Mouse (Mus musculus) cerebellum, adult 11 months (tissue): ENCODE measurements around the gene C130026I21Rik.
"Not testable (repeated sequence)": the region's sequence is repeated elsewhere in the genome, so short reads cannot be mapped to it uniquely, and the experiment has no call there.

ENCODE experiments used
- DNase-seq: peaks from one replicate; pipeline ENCODE4 v3.0.0; 2022

C130026I21Rik gene

DNA sequence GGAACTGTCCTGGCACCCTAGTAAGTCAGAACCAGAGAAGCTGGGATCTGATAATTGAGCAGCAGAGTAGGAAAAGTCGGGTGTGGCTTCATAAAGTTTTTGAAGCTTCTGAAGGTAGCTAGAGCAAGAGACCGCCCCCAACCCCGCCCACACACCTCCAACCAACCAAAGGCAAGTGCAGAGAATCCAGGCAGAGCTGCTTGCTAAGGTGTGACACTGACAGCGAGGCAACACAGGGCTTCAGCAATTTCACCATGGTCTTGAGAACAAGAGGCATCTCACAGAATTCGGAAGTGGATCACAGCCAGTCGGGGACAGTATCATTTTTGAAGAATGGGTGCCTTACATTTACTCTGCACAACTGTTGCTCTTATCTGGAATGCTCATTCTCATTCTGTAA lies at the start of gene C130026I21Rik:
TSS of gene C130026I21Rik (minus strand) at position 101 of the 400 bp plus-strand sequence.
- DNase-seq: not testable (repeated sequence)

DNA sequence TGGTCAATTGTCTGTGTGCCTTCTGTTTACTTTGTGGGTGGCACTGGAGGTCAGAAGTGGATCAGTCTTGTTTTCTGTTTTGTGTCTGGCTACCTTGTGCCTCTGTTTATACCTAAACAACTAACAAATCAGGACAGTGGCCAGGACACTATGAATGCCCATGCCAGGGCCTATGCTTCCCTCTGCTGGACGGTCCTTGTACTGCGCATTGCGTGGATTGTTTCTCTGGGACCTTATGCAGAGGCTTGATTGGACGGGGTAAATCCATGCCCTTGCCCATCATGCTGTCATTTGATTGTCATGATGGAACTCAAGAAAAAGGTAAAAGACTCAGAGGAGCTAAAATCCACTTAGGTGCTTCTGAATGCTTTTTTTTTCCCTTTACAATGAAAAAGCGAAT lies 16.7 kb upstream of the C130026I21Rik start:
- DNase-seq: not testable (repeated sequence)

DNA sequence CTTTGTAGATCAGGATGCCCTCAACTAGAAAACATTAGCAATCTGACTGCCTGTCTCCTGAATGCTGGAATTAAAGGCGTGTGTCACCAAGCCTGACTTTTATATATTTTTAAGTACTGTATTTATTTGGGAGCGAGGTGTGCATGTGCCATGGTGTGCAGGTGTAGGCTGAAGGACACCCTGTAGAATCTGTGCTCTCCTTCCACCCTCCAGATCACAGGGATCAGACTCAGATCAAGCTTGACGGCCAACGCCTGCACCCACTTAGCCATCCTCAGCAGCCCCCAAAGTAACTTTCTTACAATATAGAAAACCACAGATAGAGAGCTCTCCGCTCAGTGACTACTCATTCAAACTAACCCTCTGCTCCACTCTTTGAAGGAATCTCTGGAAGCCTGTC lies 6.1 kb upstream of the C130026I21Rik start:
- DNase-seq: not testable (repeated sequence)

DNA sequence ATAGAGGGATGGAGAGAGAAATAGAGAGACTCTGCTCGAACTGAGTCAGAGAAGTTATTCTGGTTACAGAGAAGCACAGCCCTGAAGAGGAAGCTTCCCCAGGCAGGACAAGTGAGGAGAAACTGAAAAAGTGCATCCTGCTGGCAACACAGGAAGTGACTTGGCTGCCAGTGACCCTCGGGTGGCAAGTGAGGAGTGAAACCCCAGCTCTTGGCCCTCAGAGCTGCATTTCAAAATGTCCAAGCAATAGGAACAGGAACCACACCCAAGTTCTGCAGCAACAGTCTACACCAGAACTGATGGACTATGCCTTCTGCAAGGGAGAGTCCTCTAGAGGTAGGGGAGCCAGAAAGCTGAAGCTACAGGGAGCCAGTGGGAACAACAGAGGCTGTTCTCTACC lies 11.7 kb downstream of the C130026I21Rik start:
- not testable (repeated sequence) for DNase-seq

DNA sequence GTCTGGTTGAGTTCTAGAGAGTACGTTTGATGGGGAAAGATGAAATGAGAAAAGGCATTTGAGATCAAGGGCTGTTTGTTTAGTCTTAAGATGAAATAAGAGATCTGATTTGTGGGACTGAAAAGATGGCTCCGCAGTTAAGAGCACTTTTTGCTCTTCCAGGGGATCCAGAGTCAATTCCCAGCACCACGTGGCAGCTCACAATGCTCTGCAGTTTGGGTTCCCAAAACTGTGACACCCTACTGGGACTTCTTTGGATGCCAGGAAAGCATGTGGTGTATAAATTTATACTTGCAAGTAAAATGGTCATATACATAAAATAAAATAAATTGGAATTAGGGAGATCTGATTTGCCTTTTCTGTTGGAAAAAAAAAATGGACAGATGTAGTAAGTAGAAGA lies 15.1 kb downstream of the C130026I21Rik start:
- DNase-seq: not testable (repeated sequence)

DNA sequence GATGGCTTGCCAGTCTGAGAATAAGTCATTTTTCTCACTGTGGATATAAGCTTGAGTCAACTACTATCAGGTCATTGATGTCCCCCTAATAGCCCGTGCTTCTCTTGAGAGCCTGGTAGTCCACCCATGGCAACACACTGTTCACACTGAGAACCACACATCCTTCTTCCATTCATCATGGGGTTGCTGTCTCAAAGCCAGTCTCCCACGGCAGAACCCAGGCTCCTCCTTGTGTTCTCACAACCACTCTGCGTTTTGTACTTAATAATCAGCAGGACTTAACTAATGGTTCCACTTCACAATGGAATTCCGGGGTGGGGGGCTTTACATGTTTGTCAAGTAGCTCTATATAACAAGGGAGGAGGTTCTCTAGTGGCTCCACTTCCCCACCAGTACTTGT lies 19.2 kb downstream of the C130026I21Rik start:
- not testable (repeated sequence) for DNase-seq

DNA sequence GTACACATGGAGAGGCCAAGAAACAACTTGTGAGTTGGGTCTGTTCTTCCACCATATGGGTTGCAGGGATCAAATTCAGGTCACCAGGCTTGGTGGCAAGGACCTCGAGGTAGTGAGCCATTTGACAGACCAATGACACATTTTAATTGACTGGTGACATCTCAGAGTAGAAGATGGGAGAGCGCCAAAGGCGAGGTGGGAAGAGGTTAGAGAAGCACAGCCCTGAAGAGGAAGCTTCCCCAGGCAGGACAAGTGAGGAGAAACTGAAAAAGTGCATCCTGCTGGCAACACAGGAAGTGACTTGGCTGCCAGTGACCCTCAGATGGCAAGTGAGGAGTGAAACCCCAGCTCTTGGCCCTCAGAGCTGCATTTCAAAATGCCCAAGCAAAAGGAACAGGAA lies 21.4 kb downstream of the C130026I21Rik start:
- not testable (repeated sequence) for DNase-seq

DNA sequence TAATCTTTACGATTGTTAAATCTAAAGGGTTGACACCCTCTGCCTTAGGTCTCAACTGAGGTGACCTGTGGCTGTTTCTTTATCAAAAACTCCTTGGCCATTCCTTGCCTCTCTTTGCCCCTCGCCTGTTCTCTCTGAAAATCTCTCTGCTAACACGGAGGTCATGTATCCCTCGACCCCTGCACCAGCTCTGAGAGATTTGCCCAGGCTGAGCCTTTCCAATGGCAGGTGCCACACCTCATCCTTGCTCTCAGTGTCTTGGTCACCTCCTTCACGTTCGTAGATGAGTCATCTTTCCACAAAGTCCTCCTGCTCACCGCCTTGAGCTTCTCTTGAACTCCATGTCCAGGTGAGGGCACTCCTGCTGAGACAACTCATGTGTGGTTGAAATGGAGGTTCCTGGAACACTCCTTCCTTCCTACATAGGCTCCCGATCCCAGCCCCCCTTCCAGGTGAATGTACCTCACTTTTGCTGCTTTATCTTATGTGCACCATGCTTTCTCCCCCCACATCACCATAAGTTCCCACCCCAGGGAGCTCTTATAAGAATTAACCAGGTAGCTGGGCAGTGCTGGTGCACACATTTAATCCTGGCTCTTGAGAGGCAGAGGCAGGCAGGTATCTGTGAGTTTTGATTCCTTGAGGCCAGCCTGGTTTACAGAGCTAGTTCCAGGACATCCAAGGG lies 23.4 kb downstream of the C130026I21Rik start:
- not testable (repeated sequence) for DNase-seq

DNA sequence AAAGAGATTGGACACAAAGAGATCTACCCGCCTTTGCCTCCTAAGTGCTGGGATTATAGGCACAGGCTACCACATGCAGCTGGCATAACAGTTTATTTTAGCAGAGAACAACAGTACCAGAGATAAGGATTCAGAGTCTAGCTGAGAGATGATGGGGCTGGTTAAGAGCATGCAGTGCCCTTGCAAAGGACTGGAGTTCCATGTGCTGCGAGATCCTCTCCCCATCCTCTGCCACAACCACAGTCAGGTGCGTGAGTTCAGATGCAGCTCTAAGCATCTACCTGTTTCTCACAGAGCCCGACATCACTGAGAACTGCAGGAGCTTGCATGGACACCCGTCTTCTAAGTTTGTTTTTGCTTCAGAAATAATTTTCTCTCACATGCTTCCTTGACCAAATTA lies 24.1 kb downstream of the C130026I21Rik start:
- DNase-seq: not testable (repeated sequence)

DNA sequence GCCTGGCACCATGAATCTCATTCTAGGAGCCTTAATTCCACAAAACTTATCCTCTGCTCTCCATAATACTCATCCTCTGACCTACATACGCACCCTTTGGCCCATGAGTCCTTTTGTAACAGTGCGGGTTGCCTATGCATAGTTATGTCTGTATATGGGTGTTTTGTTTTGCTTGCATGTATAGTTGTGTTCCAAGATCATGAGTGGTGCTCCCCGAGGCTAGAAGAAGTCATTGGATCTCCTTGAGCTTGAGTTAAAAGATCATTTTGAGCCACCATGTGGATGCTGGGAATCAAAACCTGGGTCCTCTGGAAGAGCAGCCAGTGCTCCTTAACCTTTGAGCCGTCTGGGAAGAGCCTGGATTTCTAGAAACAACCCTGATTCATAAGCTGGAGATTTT lies 25.4 kb downstream of the C130026I21Rik start:
- not testable (repeated sequence) for DNase-seq

DNA sequence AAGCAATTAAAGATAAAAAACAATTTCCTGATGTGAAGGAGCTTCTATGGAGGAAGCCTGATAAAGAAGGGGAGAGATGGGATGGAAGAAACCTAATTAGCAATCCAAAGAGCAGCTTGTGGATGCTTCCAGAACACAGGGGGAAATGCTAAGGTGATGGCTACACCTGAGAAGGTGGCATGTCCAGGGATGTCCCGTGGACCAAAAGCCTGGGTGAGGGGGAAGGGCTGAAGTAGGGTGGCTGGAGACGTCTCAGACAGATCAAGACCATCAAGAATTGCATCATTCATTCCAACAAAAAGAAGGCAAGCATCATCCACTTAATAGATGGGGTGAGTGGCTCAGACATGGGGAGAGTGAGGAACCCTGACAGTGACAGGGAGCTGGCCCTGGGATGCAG lies 27.3 kb downstream of the C130026I21Rik start:
- not testable (repeated sequence) for DNase-seq

DNA sequence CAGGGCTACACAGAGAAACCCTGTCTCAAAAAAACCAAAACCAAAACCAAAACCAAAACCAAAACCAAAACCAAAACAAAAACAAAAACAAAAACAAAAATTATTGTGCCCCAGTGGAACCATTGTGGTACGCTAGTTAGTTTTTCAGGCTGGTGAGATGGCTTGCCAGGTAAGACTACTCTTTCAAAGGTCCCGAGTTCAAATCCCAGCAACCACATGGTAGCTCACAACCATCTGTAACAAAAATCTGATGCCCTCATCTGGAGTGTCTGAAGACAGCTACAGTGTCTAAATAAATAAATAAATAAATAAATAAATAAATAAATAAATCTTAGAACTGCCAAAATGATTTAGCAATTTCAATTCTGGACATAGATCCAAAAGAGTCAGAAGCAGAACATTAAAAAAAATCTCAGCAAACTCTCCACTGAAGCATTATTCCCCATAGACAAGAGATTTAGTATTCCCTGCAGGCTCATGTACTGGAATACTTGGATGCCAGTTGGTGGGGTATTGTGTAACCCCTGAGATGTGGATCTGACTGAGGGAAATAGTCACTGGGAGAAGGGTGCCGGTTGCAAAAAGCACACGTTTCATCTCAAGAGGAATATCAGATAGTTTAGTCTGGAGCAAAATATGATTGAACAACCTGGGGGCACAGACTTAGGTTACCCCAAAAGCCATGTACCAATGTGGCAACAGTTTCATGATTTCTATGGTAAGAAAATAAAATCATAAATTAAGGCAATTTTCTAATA lies 31.2 kb downstream of the C130026I21Rik start:
- not testable (repeated sequence) for DNase-seq

DNA sequence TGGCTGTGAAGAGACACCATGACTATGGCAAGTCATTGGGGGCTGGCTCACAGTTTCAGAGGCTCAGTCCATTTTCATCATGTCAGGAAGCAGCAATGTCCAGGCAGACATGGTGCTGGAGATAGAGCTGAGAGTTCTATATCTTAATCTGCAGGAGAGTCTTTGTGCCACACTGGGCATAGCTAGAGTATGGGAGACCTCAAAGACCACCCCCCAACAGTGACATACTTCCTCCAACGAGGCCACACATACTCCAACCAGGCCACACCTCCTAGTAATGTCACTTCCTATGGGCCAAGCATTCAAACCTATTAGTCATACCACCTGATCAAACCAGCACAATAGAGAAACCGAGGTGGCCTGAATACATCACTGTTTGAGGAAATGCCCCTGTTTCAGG lies 63.8 kb downstream of the C130026I21Rik start:
- not testable (repeated sequence) for DNase-seq

DNA sequence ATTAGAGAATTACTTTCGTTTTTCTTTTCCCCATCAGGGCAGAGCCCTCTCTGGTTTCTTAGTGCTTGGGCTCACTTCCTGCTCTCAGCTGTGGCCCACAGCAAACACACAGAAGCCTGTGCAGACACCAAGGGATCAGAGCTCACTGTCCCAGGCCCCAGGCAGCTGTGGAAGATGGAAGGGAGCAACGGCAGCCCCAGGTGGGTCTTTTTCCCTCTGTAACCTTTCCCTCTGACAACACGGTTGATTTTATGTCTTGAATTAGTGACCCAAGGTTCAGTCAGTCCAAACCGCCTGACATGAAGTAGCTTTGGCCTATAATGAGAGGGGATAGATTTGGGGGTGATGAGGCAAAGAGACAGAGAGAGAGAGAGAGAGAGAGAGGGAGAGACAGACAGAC lies 70.8 kb downstream of the C130026I21Rik start:
- DNase-seq: not testable (repeated sequence)

DNA sequence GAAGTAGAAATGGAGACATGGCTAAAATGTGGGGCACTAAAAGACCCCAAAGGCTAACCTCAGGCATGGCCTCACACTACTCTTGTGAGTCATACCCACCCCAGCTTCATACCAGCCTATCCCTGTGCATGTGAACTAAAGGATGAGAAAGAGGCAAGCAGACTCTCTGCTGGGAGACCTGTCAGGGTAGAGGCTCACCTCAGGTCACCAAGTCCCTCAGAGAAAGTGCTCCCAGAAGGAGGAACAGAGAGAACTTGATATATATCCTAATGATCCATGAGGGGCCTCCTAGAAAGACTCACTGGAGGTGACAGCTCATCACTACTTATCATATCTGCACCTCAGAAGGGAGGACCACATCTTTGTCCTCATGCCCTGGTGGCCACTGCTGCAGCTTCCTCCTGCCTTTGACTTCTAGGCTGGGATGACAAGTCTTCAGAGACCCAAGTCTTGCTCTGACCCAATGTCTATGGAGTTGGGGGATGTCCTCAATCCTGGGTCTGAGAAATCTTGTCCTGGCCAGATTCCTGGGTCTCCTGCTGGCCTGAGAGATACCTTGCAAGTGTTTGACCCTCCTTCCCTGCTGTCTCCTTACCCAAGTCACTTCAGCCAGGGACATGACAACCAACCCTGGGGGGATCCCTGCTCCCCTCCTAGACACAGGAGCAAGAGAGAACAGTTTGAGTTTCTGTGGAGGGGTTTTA lies 71.6 kb downstream of the C130026I21Rik start:
- DNase-seq: not testable (repeated sequence)

DNA sequence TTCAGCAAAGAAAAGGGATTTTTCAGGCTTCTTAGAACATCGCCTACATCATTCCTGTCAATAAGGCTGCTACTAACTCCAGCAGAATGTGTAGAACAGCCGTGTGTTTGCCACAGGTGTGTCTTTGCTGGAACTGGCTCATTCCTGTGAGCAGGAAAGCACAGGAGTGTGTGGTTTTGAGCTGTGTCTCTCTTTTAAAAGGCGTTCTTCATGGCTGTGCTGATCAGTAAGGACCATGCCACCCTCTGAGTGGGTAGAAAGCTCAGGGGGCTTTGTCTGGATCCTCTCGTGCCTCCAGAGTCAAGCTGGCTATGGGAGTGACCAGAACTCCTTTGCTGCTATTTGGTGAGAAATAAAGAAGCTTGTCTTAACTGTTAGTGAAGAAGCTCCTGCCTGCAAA lies 73.6 kb downstream of the C130026I21Rik start:
- DNase-seq: not testable (repeated sequence)

DNA sequence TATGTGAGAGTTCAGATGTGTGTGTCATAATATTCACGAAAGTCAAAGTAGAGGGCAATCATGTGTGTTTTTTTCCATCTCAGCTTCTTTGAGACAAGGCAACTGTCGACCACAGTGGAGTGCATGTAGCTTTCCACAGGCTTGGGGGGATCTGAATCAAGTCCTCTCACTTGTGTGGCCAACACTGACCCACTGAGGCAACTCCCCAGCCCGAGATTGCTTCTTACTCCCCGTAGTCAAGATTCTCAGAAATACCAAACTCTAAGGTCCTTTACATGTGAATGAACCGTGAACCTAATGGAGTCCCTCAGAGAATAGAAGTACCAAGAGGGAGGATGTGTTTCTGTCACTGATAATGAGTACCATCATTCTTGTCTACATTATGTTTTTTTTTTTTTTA lies 76.6 kb downstream of the C130026I21Rik start:
- DNase-seq: not testable (repeated sequence)

DNA sequence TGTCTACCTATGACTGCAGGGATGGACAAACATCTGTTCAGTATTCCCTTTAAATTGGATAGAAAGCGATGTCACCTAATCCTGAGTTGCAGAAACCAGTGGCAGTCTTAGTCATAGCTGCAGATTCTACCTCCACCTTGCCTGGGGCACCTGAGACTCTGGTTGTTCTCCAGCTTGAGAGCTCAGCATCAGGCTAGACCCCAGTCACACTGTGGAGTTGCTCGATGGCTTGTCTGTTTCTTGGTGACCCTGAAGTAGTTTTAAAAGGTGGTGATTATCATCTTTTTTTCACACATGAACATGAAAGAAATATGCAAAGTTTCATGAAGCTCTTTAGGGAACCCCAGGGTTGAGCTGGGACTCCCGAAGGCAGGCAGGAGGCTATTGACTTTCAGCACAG lies 88.4 kb downstream of the C130026I21Rik start:
- not testable (repeated sequence) for DNase-seq

DNA sequence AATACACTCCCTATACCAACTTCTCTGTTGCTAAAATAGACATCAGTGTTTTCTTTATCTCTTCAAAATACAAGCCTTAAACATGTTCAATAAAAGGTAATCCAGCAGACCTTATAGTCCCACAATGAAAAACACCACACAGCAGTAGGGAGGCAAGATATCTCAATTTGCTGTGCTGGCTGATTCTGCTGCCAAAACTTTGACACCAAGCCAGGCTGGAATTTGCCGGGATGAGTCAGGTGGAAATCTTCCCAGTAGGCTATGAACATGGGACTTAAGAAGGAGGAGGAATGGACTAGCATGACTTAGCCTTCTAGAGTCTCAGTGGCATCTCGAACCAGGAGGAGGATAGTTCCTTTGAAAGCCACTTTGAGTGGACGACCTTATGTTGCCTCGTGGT lies 91.4 kb downstream of the C130026I21Rik start:
- DNase-seq: not testable (repeated sequence)

DNA sequence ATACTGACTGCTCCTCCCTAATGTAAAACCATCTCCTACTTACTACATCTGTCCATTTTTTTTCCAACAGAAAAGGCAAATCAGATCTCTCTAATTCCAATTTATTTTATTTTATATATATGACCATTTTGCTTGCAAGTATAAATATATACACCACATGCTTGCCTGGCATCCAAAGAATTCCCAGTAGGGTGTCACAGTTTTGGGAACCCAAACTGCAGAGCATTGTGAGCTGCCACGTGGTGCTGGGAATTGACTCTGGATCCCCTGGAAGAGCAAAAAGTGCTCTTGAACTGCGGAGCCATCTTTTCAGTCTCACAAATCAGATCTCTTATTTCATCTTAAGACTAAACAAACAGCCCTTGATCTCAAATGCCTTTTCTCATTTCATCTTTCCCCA lies 107.5 kb downstream of the C130026I21Rik start:
- not testable (repeated sequence) for DNase-seq

DNA sequence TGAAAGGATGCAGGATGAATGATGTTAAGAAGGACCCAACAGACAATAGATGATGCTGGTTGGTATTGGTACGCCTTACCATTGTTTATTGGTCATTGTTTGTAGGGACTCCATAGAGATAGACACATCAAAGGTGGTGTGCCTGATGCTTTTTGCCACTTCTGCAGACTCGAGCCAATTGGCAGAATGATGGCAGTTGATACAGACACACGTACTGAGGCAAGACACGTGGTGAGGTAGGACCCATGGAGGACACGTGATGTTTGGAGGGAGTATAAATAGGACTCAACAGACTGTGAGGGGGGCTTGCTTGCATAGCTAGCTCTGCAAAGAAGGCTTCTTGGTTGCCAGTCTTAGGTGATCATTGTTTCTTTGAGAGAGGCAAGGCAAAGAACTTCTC lies 115.2 kb downstream of the C130026I21Rik start:
- DNase-seq: not testable (repeated sequence)

DNA sequence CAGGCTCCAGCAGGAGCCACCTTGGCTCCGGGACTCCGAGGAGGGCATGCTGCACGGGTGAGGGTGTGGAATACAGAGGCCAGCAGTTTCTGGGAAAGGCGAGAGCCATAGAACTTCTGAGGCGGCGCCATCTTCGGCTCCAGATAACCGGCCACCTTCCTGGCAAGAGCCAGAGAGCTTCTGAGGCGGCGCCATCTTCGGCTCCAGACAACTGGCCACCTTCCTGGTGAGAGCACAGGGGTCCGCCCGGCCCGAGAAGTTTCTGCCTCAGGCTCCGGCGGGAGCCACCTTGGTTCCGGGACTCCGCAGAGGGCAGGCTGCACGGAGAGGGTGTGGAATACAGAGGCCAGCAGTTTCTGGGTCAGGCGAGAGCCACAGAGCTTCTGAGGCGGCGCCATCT lies 136.7 kb downstream of the C130026I21Rik start:
- DNase-seq: not testable (repeated sequence)

DNA sequence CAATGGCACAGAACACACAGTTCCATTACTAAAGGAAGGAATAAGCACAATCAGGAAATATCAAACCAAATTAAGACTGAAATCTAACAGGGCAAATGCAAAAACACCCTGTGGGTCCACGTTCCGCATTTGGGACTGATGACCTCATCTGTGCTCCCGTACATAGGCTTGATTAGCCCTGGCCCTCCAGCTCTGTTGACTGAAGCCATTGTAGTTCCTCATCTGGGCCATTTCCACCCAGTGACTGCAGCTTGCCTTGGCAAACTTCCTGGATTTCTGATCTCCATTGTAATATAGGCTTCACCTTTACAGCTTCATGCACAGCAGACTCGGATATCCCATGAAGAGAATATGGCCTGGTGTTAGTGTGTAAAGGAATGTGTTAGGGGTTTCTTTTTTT lies 148.5 kb downstream of the C130026I21Rik start:
- not testable (repeated sequence) for DNase-seq
